Mouse (Mus musculus): ENCODE results near the gene Nags.

DNA sequence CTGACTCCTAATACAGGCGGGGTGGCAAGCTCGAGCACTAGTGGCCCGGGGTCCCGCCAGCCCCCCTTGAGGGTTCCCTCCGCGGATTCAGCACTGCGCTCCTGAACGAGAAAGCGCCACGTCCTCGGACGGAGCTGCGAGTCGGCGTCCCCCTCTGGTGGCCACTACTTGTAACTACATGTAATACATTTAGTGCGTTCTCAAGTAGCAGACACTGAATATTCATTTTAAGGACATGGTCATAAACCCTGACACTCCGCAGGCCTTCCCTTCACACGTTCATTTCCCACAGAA, 6.9 kb upstream of the Nags start:
- TF ChIP-seq CTCF (IDR thresholded peaks at IDR 0.05; ENCODE audit: control insufficient read depth, insufficient read depth, insufficient replicate concordance, low read depth, low read length), result peak; percentile 95; the same call in 1 of the 2 replicates
- TF ChIP-seq POLR2A (IDR thresholded peaks at IDR 0.05; ENCODE audit: control insufficient read depth, low read depth, low read length), result no peak
